Mouse (Mus musculus): Measurements from ENCODE around the gene Gfod2. TPM values are rescaled to one million over a fixed set of nuclear protein-coding genes. Genes with fewer than 3 reads are reported as not detected.
A peak's percentile ranks its signal among the peaks of the same experiment; 100 is the strongest.

Gene Gfod2
- polyA plus RNA-seq, 1 experiment from 2014 or later: 22.4 TPM

DNA sequence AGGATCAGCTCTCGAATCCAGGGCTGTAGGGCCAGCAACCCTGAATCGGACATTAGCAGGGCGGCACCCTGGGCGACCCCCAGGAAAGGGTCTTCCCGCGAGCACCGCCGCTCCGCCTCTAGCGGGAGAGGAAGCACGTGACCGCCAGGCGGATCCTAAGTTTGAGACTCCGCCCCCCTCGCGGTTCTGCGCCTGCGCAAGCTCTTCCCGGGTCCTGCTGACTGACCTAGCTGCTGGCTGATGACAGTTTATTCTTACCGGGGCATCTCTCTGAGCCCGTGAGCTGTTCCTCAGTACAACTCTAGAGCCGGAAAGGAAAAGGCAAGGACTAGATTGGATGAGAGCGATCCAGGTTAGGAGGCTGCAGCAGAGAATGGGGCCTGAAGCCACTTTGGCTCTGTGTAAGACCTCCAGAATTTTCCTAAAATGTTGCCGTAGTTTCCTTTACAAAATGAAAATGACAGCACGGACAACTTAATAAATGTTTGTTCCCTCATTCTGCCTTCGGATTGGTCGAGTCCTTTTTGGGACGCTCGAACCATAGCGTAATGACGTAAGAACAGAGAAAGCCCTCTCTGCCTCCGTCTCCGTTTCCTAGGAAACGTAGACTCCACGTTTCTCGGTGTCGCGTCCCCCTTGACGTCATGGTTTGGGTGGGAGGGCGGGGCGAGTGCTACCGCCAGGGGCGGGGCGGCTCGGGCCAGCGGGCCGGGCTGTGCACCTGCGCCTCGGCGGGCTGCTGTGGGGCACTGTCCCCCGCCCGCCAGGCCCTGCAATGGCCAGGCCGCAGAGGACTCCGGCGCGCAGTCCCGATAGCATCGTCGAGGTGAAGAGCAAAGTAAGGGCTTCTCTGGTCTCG is 57.3 kb downstream of the Gfod2 start, which contains the start of the genes Acd and Pard6a:
Gene Acd (minus strand): TSS at position 137 of the 859 bp plus-strand sequence.
Gene Pard6a (plus strand): TSS at position 183 of the 859 bp plus-strand sequence.
- peak within 1 kb of the TSS; percentile 77 for H3K9ac ChIP-seq (ENCODE audit: low read length)
- H3K9me3 ChIP-seq (ENCODE audit: control insufficient read depth, low read length): no peaks in the 10 kb centered on the region
- under 1% methylated on average over 60 of the region's 60 CpGs for WGBS
- peak; percentile 87 for ATAC-seq (ENCODE audit: low read depth)
- peak within 1 kb of the TSS; percentile 93 for H3K4me2 ChIP-seq (ENCODE audit: low read depth, low read length)
- peaks cover 11% of the 10 kb centered on the region for H3K36me3 ChIP-seq (ENCODE audit: control insufficient read depth, insufficient read depth, low read length)
- H3K27me3 ChIP-seq (ENCODE audit: control insufficient read depth, insufficient read depth, low read depth, low read length): no peaks in the 10 kb centered on the region
- H3K4me1 ChIP-seq (replicated peaks; ENCODE audit: control insufficient read depth, insufficient read depth, low read length): peaks cover 15% of the 10 kb centered on the region
- H3K4me3 ChIP-seq (ENCODE audit: low read length): peak within 1 kb of the TSS; percentile 83
- peak within 1 kb of the TSS; percentile 94 for H3K27ac ChIP-seq (ENCODE audit: low read length)

DNA sequence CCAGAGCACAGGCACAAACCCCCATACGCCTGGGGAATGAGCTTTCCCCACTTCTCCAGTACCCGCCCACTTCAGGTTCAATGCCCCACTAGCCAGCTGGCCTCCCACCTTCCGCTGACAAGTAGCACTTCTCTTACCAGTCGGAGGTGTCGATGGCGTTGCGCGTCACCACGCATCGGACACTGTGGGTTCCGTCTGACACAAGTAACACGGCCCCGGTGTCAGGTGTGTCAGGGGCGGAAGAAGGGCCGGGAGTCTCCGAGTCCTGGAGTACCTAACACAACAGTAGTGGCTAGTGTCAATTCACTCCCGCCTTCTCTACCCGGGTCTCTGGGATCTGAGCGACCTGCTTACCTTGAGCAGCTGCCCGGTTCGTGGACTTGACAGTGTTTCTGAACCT is 57.9 kb downstream of the Gfod2 start:
- Histone ChIP-seq H3K9me3 (ENCODE audit: control insufficient read depth, low read length) (no peaks in the 10 kb centered on the region), H3K4me1 (replicated peaks; ENCODE audit: control insufficient read depth, insufficient read depth, low read length) (peaks cover 15% of the 10 kb centered on the region), H3K36me3 (ENCODE audit: control insufficient read depth, insufficient read depth, low read length) (peaks cover 11% of the 10 kb centered on the region), H3K27me3 (ENCODE audit: control insufficient read depth, insufficient read depth, low read depth, low read length) (no peaks in the 10 kb centered on the region), H3K4me2 (ENCODE audit: low read depth, low read length) (peak overlapping the region; percentile 93), H3K9ac (ENCODE audit: low read length) (peak overlapping the region; percentile 77), H3K27ac (ENCODE audit: low read length) (peak overlapping the region; percentile 94), H3K4me3 (ENCODE audit: low read length) (peak overlapping the region; percentile 83)
- ATAC-seq (ENCODE audit: low read depth): peak; percentile 62
- WGBS: under 1% methylated on average over 21 of the region's 21 CpGs

DNA sequence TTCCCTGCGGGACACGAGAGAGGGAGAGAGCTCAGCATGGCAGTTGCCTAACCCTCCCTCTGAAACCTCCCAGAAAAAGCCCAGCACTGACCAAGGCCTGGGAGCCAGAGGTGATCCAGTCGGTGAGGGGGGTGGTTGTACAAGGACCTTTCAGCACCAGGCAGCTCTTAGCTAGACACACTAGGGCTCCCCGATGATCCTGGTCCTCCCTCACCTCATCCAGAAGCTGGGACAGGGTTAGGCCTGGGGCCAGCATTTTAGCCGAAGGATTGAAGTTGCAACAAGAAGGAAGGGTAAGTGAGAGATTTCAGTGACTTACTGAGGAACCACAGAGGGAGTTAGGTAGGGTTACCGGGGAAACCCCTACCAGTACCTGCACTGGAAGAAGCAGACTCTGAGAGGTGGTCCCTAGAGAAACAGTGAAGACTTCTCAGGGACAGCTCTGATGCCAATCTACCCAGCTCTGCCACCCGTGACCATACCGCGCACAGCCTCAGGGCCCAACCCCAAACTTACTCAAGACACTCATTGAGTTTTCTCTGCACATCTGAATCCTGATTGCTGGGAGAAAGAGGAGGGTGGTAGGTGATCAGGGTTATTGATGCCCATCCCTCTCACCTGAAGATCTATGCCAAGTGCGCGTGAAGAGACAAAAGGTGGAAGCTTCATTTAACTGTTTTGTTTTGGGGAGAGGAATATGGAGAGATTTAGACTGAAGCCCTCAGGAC is 58.8 kb downstream of the Gfod2 start:
- Histone ChIP-seq H3K4me1 (replicated peaks; ENCODE audit: control insufficient read depth, insufficient read depth, low read length) (peaks cover 15% of the 10 kb centered on the region), H3K36me3 (ENCODE audit: control insufficient read depth, insufficient read depth, low read length) (peaks cover 11% of the 10 kb centered on the region), H3K27me3 (ENCODE audit: control insufficient read depth, insufficient read depth, low read depth, low read length) (no peaks in the 10 kb centered on the region), H3K27ac (ENCODE audit: low read length) (no peak overlapping the region), H3K9me3 (ENCODE audit: control insufficient read depth, low read length) (no peaks in the 10 kb centered on the region), H3K4me3 (ENCODE audit: low read length) (peak overlapping the region; percentile 83), H3K4me2 (ENCODE audit: low read depth, low read length) (peak overlapping the region; percentile 93), H3K9ac (ENCODE audit: low read length) (peak overlapping the region; percentile 77)
- ATAC-seq (ENCODE audit: low read depth): no peak
- 82% methylated on average over 11 of the region's 11 CpGs for WGBS

DNA sequence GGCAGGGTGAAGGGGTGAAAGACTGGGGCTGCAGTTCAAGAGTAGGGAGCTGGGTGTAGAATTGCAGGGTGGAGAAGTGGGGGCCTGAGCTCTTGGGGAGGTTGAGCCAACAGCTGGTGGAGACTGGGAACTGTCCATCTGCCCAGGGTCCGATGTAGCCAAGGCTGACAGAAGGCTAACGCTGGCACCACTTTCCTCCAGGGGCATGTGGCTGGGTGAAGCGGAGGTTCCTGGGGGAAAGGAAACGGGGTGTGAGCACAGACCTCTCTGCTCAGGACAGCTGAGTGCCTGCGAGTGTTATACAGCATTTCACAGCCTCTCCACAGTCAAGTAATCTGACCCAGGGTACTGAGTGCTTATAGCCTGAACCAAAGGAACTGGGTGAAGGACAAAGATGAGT is 59.7 kb downstream of the Gfod2 start:
- no peak for ATAC-seq (ENCODE audit: low read depth)
- peaks cover 7% of the 10 kb centered on the region for H3K36me3 ChIP-seq (ENCODE audit: control insufficient read depth, insufficient read depth, low read length)
- 94% methylated on average over 5 of the region's 5 CpGs for WGBS

DNA sequence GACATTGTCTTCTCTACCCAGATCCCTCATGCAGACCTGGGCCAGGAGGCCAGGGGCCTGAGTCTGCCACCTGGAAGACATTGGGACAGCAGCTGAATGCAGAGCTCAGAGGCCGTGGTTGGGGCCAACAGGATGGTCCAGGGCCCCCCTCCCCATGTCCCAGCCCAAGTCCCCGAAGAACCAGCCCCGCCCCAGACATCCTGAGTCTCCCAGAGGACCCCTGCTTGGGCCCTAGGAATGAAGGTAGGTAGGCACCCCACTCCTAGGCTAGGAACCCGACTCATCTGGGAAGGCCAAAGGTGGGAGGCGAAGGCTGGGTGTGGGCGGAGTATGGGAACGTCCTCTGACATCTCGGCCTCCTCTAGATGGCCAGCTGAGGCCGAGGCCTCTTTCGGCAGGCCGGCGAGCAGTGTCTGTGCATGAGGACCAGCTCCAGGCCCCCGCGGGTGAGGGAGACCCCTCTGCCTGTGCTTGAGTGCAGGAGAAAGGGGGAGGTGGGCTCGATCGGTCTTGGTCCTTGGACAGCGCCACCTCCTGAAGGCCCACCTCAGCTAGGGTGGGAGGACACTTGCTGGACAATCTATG is 61.2 kb downstream of the Gfod2 start:
- Histone ChIP-seq H3K9me3 (ENCODE audit: control insufficient read depth, low read length) (no peaks in the 10 kb centered on the region), H3K27ac (ENCODE audit: low read length) (no peak overlapping the region), H3K4me3 (ENCODE audit: low read length) (no peak overlapping the region), H3K27me3 (ENCODE audit: control insufficient read depth, insufficient read depth, low read depth, low read length) (peaks cover 3% of the 10 kb centered on the region), H3K4me1 (replicated peaks; ENCODE audit: control insufficient read depth, insufficient read depth, low read length) (peaks cover 24% of the 10 kb centered on the region), H3K36me3 (ENCODE audit: control insufficient read depth, insufficient read depth, low read length) (peaks cover 7% of the 10 kb centered on the region), H3K9ac (ENCODE audit: low read length) (no peak overlapping the region), H3K4me2 (ENCODE audit: low read depth, low read length) (no peak overlapping the region)
- no peak for ATAC-seq (ENCODE audit: low read depth)
- WGBS: 84% methylated on average over 17 of the region's 17 CpGs

More for the DNA sequence above, 59.7 kb downstream of the Gfod2 start:
- Histone ChIP-seq H3K4me1 (replicated peaks; ENCODE audit: control insufficient read depth, insufficient read depth, low read length) (peaks cover 22% of the 10 kb centered on the region), H3K9me3 (ENCODE audit: control insufficient read depth, low read length) (no peaks in the 10 kb centered on the region), H3K4me3 (ENCODE audit: low read length) (no peak overlapping the region), H3K27ac (ENCODE audit: low read length) (no peak overlapping the region), H3K9ac (ENCODE audit: low read length) (no peak overlapping the region), H3K27me3 (ENCODE audit: control insufficient read depth, insufficient read depth, low read depth, low read length) (peaks cover 3% of the 10 kb centered on the region), H3K4me2 (ENCODE audit: low read depth, low read length) (no peak overlapping the region)

DNA sequence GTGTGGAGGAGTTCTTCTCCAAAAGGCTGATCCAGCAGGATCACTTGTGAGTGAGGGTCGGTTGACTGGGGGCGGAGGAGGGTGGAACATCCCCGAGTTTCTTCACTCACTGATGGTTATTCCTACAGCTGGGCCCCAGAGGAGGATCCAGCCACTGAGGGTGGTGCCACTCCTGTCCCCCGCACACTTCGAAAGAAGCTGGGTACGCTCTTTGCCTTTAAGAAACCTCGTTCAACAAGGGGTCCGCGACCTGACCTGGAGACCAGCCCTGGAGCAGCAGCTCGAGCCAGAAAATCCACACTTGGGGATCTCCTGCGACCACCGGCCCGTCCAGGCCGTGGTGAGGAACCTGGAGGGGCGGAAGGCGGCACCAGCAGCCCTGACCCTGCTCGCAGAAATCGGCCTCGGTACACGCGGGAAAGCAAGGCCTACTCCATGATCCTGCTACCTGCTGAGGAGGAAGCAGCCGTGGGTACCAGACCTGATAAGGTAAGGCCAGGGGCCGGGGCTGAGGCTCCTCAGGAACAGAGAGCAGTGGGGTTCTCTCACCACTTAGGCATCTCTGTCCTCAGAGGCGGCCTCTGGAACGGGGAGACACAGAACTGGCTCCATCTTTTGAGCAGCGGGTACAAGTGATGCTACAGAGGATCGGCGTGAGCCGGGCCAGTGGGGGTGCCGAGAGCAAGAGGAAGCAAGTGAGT is 63.2 kb downstream of the Gfod2 start:
- H3K27ac ChIP-seq (ENCODE audit: low read length): no peak overlapping the region
- no peak overlapping the region for H3K9ac ChIP-seq (ENCODE audit: low read length)
- H3K4me3 ChIP-seq (ENCODE audit: low read length): no peak overlapping the region
- peaks cover 17% of the 10 kb centered on the region for H3K4me1 ChIP-seq (replicated peaks; ENCODE audit: control insufficient read depth, insufficient read depth, low read length)
- no peak overlapping the region for H3K4me2 ChIP-seq (ENCODE audit: low read depth, low read length)
- H3K9me3 ChIP-seq (ENCODE audit: control insufficient read depth, low read length): no peaks in the 10 kb centered on the region
- no peak for ATAC-seq (ENCODE audit: low read depth)
- H3K27me3 ChIP-seq (ENCODE audit: control insufficient read depth, insufficient read depth, low read depth, low read length): peaks cover 3% of the 10 kb centered on the region
- H3K36me3 ChIP-seq (ENCODE audit: control insufficient read depth, insufficient read depth, low read length): peaks cover 7% of the 10 kb centered on the region
- 68% methylated on average over 30 of the region's 30 CpGs for WGBS

DNA sequence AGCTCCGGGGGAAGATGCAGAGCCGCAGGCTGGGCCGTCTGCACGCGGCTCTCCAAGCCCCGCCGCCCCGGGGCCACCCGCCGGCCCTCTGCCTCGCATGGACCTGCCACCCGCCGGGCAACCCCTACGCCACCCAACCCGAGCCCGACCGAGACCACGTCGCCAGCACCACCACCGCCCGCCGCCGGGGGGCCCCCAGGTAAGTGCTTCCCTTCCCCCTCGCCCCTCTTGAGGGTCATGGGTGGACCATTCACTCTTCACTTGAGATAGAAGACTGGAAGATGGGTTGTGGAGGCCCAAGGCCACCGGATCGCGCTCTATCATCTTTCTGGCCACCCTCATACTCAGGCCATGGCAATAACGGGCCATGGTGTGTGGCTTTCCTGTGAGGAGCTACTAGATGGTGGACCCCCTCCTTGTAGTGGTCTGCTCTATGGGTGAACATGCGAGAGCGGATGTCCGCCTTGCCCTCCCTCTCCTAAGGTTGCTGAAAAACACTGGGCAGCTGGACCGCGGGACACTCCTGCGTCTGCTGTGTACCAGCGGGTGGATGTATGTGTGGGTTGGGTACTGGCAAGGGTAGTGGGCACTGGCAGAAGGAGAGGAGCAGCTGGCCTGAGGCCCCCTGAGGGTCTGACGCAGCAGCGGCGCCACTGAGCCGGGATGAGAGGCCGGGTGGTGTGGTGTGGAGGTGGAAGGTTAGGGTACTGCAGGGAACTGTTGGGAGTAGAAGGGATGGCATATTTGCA is 64.2 kb downstream of the Gfod2 start:
- Histone ChIP-seq H3K27me3 (ENCODE audit: control insufficient read depth, insufficient read depth, low read depth, low read length) (peaks cover 3% of the 10 kb centered on the region), H3K4me3 (ENCODE audit: low read length) (peak overlapping the region; percentile 52), H3K4me2 (ENCODE audit: low read depth, low read length) (peak overlapping the region; percentile 97), H3K36me3 (ENCODE audit: control insufficient read depth, insufficient read depth, low read length) (peaks cover 7% of the 10 kb centered on the region), H3K4me1 (replicated peaks; ENCODE audit: control insufficient read depth, insufficient read depth, low read length) (peaks cover 9% of the 10 kb centered on the region), H3K9me3 (ENCODE audit: control insufficient read depth, low read length) (no peaks in the 10 kb centered on the region), H3K9ac (ENCODE audit: low read length) (peak overlapping the region; percentile 61), H3K27ac (ENCODE audit: low read length) (no peak overlapping the region)
- ATAC-seq (ENCODE audit: low read depth): no peak
- 8% methylated on average over 40 of the region's 40 CpGs for whole genome bisulfite sequencing

DNA sequence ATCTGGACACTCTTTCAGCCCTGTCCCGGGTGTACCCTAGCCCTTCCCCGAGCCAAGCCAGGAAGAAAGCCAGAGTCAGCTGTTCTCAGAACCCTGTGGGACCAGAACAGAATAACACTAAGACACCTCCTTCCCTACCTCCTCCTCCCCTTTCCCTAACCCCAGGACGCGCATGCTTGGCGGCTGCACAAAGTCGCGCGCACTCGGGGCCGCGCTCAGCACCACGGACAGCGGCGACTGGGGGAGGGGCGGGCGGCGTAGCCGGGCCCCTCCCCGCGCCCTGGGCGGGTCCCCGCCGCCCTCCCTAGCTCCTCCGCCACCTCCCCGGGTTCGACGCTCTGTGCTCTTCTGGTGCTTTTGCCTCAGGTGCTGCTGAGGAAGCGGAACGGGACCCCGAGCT is 64.8 kb downstream of the Gfod2 start:
- no peak overlapping the region for H3K27ac ChIP-seq (ENCODE audit: low read length)
- 3% methylated on average over 19 of the region's 30 CpGs for WGBS
- H3K36me3 ChIP-seq (ENCODE audit: control insufficient read depth, insufficient read depth, low read length): peaks cover 7% of the 10 kb centered on the region
- peaks cover 3% of the 10 kb centered on the region for H3K27me3 ChIP-seq (ENCODE audit: control insufficient read depth, insufficient read depth, low read depth, low read length)
- H3K9me3 ChIP-seq (ENCODE audit: control insufficient read depth, low read length): no peaks in the 10 kb centered on the region
- ATAC-seq (ENCODE audit: low read depth): peak; percentile 63; the same call in 1 of the 2 replicates
- peak overlapping the region; percentile 97 for H3K4me2 ChIP-seq (ENCODE audit: low read depth, low read length)
- peaks cover 9% of the 10 kb centered on the region for H3K4me1 ChIP-seq (replicated peaks; ENCODE audit: control insufficient read depth, insufficient read depth, low read length)
- H3K4me3 ChIP-seq (ENCODE audit: low read length): peak overlapping the region; percentile 52
- peak overlapping the region; percentile 61 for H3K9ac ChIP-seq (ENCODE audit: low read length)
